In the genomic region with DNA sequence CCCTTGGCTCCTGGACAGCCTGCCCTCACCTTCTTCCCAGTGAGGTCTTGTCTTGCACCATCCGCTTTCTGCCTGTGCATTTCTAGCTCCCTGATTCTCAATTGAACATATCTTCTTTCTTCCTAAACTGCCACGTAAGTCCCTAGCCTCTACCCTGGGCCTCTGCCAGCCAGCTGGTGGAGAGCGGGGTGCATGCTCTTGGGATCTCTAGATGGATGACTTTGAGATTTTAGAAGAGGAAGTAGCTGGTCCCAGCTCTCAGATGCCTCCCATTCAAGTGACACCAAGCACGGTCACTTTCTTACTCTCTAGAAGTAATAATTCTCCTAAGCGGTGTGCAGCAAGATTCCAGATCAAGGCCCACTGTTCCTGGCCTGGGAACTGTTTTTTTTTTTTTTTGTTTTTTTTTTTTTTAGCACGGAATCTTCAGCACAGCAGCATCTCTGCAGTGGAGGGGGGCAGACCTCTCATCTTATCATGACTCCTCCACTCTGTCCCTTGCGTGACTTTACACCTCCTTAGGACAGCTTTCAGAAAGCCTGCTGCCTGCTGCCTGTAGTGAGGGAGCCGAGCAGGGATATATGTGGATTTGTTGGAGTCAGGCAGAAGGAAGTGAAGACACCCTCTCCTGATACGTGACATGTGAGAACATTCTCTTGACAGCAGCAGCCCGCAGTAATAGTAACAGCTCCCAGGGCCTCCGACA, we compare ENCODE assay signal across 12 mouse cellular contexts.
"Had no signal": no experiment of that assay in that cellular context is flagged by ENCODE, and none has a peak within 500 bp of the region (broad histone marks: within the 10 kb centered on the region; RNA-seq: fewer than 3 reads in every experiment).

No protein-coding gene starts in this region.

- H3K4me1 ChIP-seq: kidney, embryonic 15.5 days; liver, embryonic 12.5 days; megakaryocyte, embryonic 14.5 days; midbrain, embryonic 12.5 days had no signal

- H3K27me3 ChIP-seq: kidney, embryonic 15.5 days; limb, embryonic 15.5 days; liver, embryonic 12.5 days had no signal

- ATAC-seq: liver, embryonic 12.5 days; midbrain, embryonic 16.5 days had no signal

- H3K4me3 ChIP-seq: kidney, embryonic 15.5 days; limb, embryonic 15.5 days; liver, embryonic 12.5 days; megakaryocyte, embryonic 14.5 days; midbrain, embryonic 12.5 days had no signal

- H3K36me3 ChIP-seq: kidney, embryonic 15.5 days; limb, embryonic 15.5 days; liver, embryonic 12.5 days; midbrain, embryonic 12.5 days had no signal

- H3K27ac ChIP-seq: kidney, embryonic 15.5 days; limb, embryonic 15.5 days; liver, embryonic 12.5 days; midbrain, embryonic 12.5 days; stomach, postnatal 0 days had no signal

- H3K9ac ChIP-seq: kidney, embryonic 15.5 days; limb, embryonic 15.5 days; liver, embryonic 12.5 days; midbrain, embryonic 12.5 days had no signal

- H3K9me3 ChIP-seq: kidney, embryonic 15.5 days; limb, embryonic 15.5 days; liver, embryonic 12.5 days; megakaryocyte, embryonic 14.5 days; midbrain, embryonic 12.5 days had no signal

- H3K4me2 ChIP-seq: kidney, embryonic 15.5 days; limb, embryonic 15.5 days; liver, embryonic 12.5 days; midbrain, embryonic 12.5 days had no signal

- DNase-seq: kidney, adult 2 months; kidney, postnatal 14 days; layer of hippocampus, postnatal 36 days; right cerebral cortex, adult 18-20 months; right cerebral cortex, postnatal 25 days had no signal
